Mouse (Mus musculus) CH12.LX (cell line): ENCODE data around the gene Aup1.

ENCODE experiments used
- CTCF ChIP-seq, 2 experiments: IDR thresholded peaks in 1 of 2; conservative IDR thresholded peaks in 1 of 2; 2 replicates each; pipeline ENCODE4 v1.5.1; 2011 to 2012; ENCODE audit warnings: low read depth in 2 of 2, low read length in 2 of 2, improper control_type of control experiment in 1 of 2, inconsistent platforms in 1 of 2, mild to moderate bottlenecking in 1 of 2, moderate library complexity in 1 of 2
- E2F4 ChIP-seq: IDR thresholded peaks from 2 replicates; pipeline ENCODE4 v1.6.1; 2011; ENCODE audit warnings: low read depth, low read length, improper control_type of control experiment; ENCODE audit not compliant: insufficient replicate concordance
- ELF1 ChIP-seq: IDR thresholded peaks from 2 replicates; pipeline ENCODE4 v1.6.1; 2014; ENCODE audit warnings: low read depth, mild to moderate bottlenecking, inconsistent platforms, low read length, improper control_type of control experiment
- EP300 ChIP-seq: IDR thresholded peaks from 2 replicates; pipeline ENCODE4 v1.6.1; 2011; ENCODE audit warnings: low read length, improper control_type of control experiment
- GABPA ChIP-seq: IDR thresholded peaks from 2 replicates; pipeline ENCODE4 v1.6.1; 2012; ENCODE audit warnings: low read depth, low read length, improper control_type of control experiment, inconsistent platforms; ENCODE audit not compliant: insufficient replicate concordance
- JUND ChIP-seq: conservative IDR thresholded peaks from 2 replicates; pipeline ENCODE4 v1.6.1; 2011; ENCODE audit warnings: low read depth, low read length, improper control_type of control experiment
- KAT2A ChIP-seq: IDR thresholded peaks from 2 replicates; pipeline ENCODE4 v1.6.1; 2012; ENCODE audit warnings: low read length, improper control_type of control experiment, inconsistent platforms; ENCODE audit not compliant: insufficient replicate concordance
- MAX ChIP-seq: IDR thresholded peaks from 2 replicates; pipeline ENCODE4 v1.6.1; 2011; ENCODE audit warnings: low read length, improper control_type of control experiment
- POLR2A ChIP-seq: IDR thresholded peaks from 2 replicates; pipeline ENCODE4 v1.6.1; 2011; ENCODE audit warnings: low read depth, mild to moderate bottlenecking, improper control_type of control experiment, low read length
- RAD21 ChIP-seq: IDR thresholded peaks from 2 replicates; pipeline ENCODE4 v1.6.1; 2011; ENCODE audit warnings: low read depth, mild to moderate bottlenecking, low read length, improper control_type of control experiment, moderate library complexity
- TBP ChIP-seq: conservative IDR thresholded peaks from 2 replicates; pipeline ENCODE4 v1.6.1; 2011; ENCODE audit warnings: low read depth, low read length, improper control_type of control experiment
- USF2 ChIP-seq: conservative IDR thresholded peaks from 2 replicates; pipeline ENCODE4 v1.6.1; 2011; ENCODE audit warnings: low read depth, low read length, improper control_type of control experiment
- ZKSCAN1 ChIP-seq: IDR thresholded peaks from 2 replicates; pipeline ENCODE4 v1.6.1; 2012; ENCODE audit warnings: low read depth, inconsistent platforms, low read length, improper control_type of control experiment, borderline replicate concordance

- TF ChIP-seq EP300, result no peak
- TF ChIP-seq KAT2A, result no peak
- no peak for TF ChIP-seq JUND
- no peak for TF ChIP-seq CTCF (conservative IDR thresholded peaks at IDR 0.05 in 1 of 2, IDR thresholded peaks at IDR 0.05 in 1 of 2; ENCODE audit: low read depth in 2 of 2, low read length in 2 of 2)
- TF ChIP-seq E2F4, result no peak
- no peak for TF ChIP-seq GABPA
- TF ChIP-seq MAX, result no peak
- no peak for TF ChIP-seq RAD21
- no peak for TF ChIP-seq ELF1
- TF ChIP-seq USF2, result no peak
- TF ChIP-seq POLR2A, result no peak
- no peak for TF ChIP-seq ZKSCAN1
- no peak for TF ChIP-seq TBP
Measured at GRCm38 (mm10) chr6:83029777-83030176, 24.5 kb upstream of the Aup1 start.
